Mouse (Mus musculus): ENCODE measurements at regions not wholly inside any gene's neighbourhood (a gene's known extent, or its start where the extent isn't known, plus 50 kb on each side); places are given as distances from the start of the nearest gene placed in this dataset.

- no peak for DNase-seq
Measured at GRCm38 (mm10) chr7:136383296-136383695, 511.1 kb upstream of the Mgmt start.

- no peak for DNase-seq
Measured at GRCm38 (mm10) chr7:136387736-136388135, 506.7 kb upstream of the Mgmt start.

GRCm38 (mm10) chr7:136390066-136390465 lies 504.3 kb upstream of the Mgmt start:
- no peak for DNase-seq

- DNase-seq, result no peak
Measured at GRCm38 (mm10) chr7:136393454-136393853, 501.0 kb upstream of the Mgmt start.

GRCm38 (mm10) chr7:136395838-136396237 lies 498.6 kb upstream of the Mgmt start:
- DNase-seq, result no peak

GRCm38 (mm10) chr7:136397101-136397500 lies 497.3 kb upstream of the Mgmt start:
- no peak for DNase-seq

- DNase-seq, result no peak
Measured at GRCm38 (mm10) chr7:136402688-136403597, 491.5 kb upstream of the Mgmt start.

GRCm38 (mm10) chr7:136405391-136405790 lies 489.0 kb upstream of the Mgmt start:
- DNase-seq, result no peak

GRCm38 (mm10) chr7:136406258-136407100 lies 487.9 kb upstream of the Mgmt start:
- DNase-seq, result no peak

GRCm38 (mm10) chr7:136414808-136415207 lies 479.6 kb upstream of the Mgmt start:
- no peak for DNase-seq

GRCm38 (mm10) chr7:136417327-136417726 lies 477.1 kb upstream of the Mgmt start:
- DNase-seq, result no peak

- no peak for DNase-seq
Measured at GRCm38 (mm10) chr7:136423846-136424531, 470.4 kb upstream of the Mgmt start.

GRCm38 (mm10) chr7:136427164-136427563 lies 467.2 kb upstream of the Mgmt start:
- no peak for DNase-seq

- no peak for DNase-seq
Measured at GRCm38 (mm10) chr7:136430085-136431011, 464.1 kb upstream of the Mgmt start.

GRCm38 (mm10) chr7:136433699-136434098 lies 460.7 kb upstream of the Mgmt start:
- no peak for DNase-seq

GRCm38 (mm10) chr7:136434510-136434909 lies 459.9 kb upstream of the Mgmt start:
- DNase-seq, result peak; percentile 7

- DNase-seq, result no peak
Measured at GRCm38 (mm10) chr7:136443436-136443835, 451.0 kb upstream of the Mgmt start.

- DNase-seq, result no peak
Measured at GRCm38 (mm10) chr7:136445091-136445490, 449.3 kb upstream of the Mgmt start.

- DNase-seq, result no peak
Measured at GRCm38 (mm10) chr7:136449286-136449685, 445.1 kb upstream of the Mgmt start.

- DNase-seq, result no peak
Measured at GRCm38 (mm10) chr7:136451672-136452361, 442.6 kb upstream of the Mgmt start.

GRCm38 (mm10) chr7:136452561-136452960 lies 441.9 kb upstream of the Mgmt start:
- no peak for DNase-seq

Data from right cerebral cortex, adult 18-20 months (tissue).